Mouse (Mus musculus) heart, embryonic 11.5 days (tissue): Measurements from ENCODE around the gene Fam214a. TPM values are rescaled to one million over a fixed set of nuclear protein-coding genes. Genes with fewer than 3 reads are reported as not detected.

ENCODE experiments used
- polyA plus RNA-seq: library from polyadenylated mRNA; unstranded; fragments of >200 nt; fragmentation: Nextera tagmentation; extraction: Ambion mirVana; gene quantifications from 2 replicates; pipeline ENCODE4 v1.2.1, GENCODE M21; 2014

The Fam214a gene
- polyA plus RNA-seq, 1 experiment from 2014 or later: 9.7 TPM

Other genes with a start within 250 kb of the Fam214a start
- gene Onecut1, start 91.0 kb upstream of the Fam214a start, polyA plus RNA-seq: 0.10 TPM in 1 of 2 replicates, not detected in the other
- 262 and 278 TPM in 2 replicates for gene Arpp19, start 84.7 kb downstream of the Fam214a start, polyA plus RNA-seq
- gene Myo5a, start 118.1 kb downstream of the Fam214a start, polyA plus RNA-seq: 12.8 and 15.0 TPM in 2 replicates